Mouse (Mus musculus) midbrain, embryonic 16.5 days (tissue): Measurements from ENCODE around the gene Apc2. TPM values are rescaled to one million over a fixed set of nuclear protein-coding genes. Genes with fewer than 3 reads are reported as not detected.
"Not testable (repeated sequence)": the region's sequence is repeated elsewhere in the genome, so short reads cannot be mapped to it uniquely, and the experiment has no call there.

Source experiments
- ATAC-seq: fragments of 200-750 bp; cut with Nextera tagmentation; 2 replicates; pipeline ENCODE4 v1.8.0; 2017; ENCODE audit warnings: moderate TSS enrichment
- H3K27ac ChIP-seq: fragments of 300-500 bp; sonication (generic); 2 replicates; pipeline ENCODE4 v1.5.1; 2014; ENCODE audit warnings: mild to moderate bottlenecking, low read length, mixed read lengths
- H3K27me3 ChIP-seq: fragments of 300-500 bp; sonication (generic); 2 replicates; pipeline ENCODE4 v1.6.1; 2014; ENCODE audit warnings: low read depth, low read length, mixed read lengths; ENCODE audit not compliant: control insufficient read depth, insufficient read depth
- H3K36me3 ChIP-seq: fragments of 300-500 bp; sonication (generic); 2 replicates; pipeline ENCODE4 v1.6.1; 2014; ENCODE audit warnings: mild to moderate bottlenecking, low read length, moderate library complexity, mixed read lengths; ENCODE audit not compliant: control insufficient read depth, insufficient read depth
- H3K4me1 ChIP-seq: fragments of 300-500 bp; sonication (generic); 2 replicates; pipeline ENCODE4 v1.6.1; 2014; ENCODE audit warnings: mild to moderate bottlenecking, low read length, mixed read lengths; ENCODE audit not compliant: control insufficient read depth, insufficient read depth
- H3K4me2 ChIP-seq: fragments of 300-500 bp; sonication (generic); 2 replicates; pipeline ENCODE4 v1.6.1; 2014; ENCODE audit warnings: mild to moderate bottlenecking, low read length, mixed read lengths
- H3K4me3 ChIP-seq: fragments of 300-500 bp; sonication (generic); 2 replicates; pipeline ENCODE4 v1.5.1; 2014; ENCODE audit warnings: low read depth, mild to moderate bottlenecking, low read length, moderate library complexity, mixed read lengths
- H3K9ac ChIP-seq: fragments of 300-500 bp; sonication (generic); 2 replicates; pipeline ENCODE4 v1.6.1; 2014; ENCODE audit warnings: low read depth, low read length, mixed read lengths
- H3K9me3 ChIP-seq: fragments of 300-500 bp; sonication (generic); replicated peaks from 2 replicates; pipeline ENCODE4 v1.6.1; 2014; ENCODE audit warnings: mild to moderate bottlenecking, low read length, mixed read lengths; ENCODE audit not compliant: control insufficient read depth, poor library complexity, severe bottlenecking
- WGBS: fragments of 180-500 bp; shearing (Covaris S2); extraction: QIAGEN DNeasy Blood & Tissue Kit; methylation state at CpG from one replicate; pipeline ENCODE4 v1.1.7; 2014; 5-methylcytosine and 5-hydroxymethylcytosine counted together
- polyA plus RNA-seq: library from polyadenylated mRNA; unstranded; fragments of >200 nt; fragmentation: Nextera tagmentation; extraction: Ambion mirVana; gene quantifications from 2 replicates; pipeline ENCODE4 v1.2.1, GENCODE M21; 2015

Gene Apc2
- polyA plus RNA-seq, 1 experiment from 2014 or later = 172 TPM

GRCm38 (mm10) chr10:80345929-80346328, 50.2 kb downstream of the Apc2 start:
- Histone ChIP-seq H3K4me1 (peaks cover 12% of the 10 kb centered on the region), H3K27me3 (peaks cover 89% of the 10 kb centered on the region)
- not testable (repeated sequence) for H3K9ac ChIP-seq, H3K36me3 ChIP-seq, H3K9me3 ChIP-seq, H3K4me3 ChIP-seq, ATAC-seq, H3K4me2 ChIP-seq, H3K27ac ChIP-seq
- 75% methylated on average over 5 of the region's 6 CpGs for WGBS

GRCm38 (mm10) chr10:80347514-80347967, 51.8 kb downstream of the Apc2 start:
- Histone ChIP-seq H3K4me1 (peaks cover 6% of the 10 kb centered on the region), H3K4me3 (no peak overlapping the region; the same call in 1 of the 2 replicates), H3K4me2 (no peak overlapping the region), H3K36me3 (no peaks in the 10 kb centered on the region), H3K9ac (no peak overlapping the region), H3K9me3 (no peaks in the 10 kb centered on the region), H3K27ac (no peak overlapping the region), H3K27me3 (peaks cover 82% of the 10 kb centered on the region)
- ATAC-seq = no peak
- 13% methylated on average over 17 of the region's 17 CpGs for WGBS

DNA sequence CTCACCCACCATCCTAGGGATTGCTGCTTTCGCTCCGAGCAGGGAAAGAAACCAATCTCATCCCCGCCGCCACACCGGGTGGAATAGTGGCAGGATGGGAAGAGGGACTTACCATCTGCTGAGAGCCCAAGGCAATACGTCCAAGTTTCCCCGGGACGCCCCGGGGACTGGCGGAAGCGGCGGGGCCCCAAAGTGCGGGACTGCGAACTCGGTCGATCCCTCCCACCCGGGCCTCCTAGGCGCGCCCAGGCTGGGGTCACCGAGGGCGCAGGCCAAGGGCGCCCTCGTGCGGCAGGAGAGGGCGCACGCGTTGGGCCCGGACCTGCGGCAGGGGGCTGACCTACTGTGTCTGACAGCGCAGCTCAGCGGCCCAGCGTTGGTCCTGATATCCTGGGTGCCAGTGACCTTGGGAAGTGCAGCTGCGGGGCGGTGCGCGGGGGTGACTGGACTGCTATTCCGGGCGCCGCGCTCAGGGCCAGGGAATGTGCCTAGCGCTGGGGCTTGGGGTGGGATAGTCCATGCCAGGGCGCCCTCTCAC, 52.5 kb downstream of the Apc2 start, which contains the start of gene Adamtsl5:
Gene Adamtsl5 (minus strand): TSS at position 169 of the 538 bp plus-strand sequence.
- WGBS = under 1% methylated on average over 38 of the region's 42 CpGs
- Histone ChIP-seq H3K36me3 (no peaks in the 10 kb centered on the region), H3K9me3 (no peaks in the 10 kb centered on the region), H3K4me1 (peaks cover under 1% of the 10 kb centered on the region; the same call in 1 of the 2 replicates), H3K27me3 (peaks cover 81% of the 10 kb centered on the region), H3K27ac (no peak within 1 kb of the TSS), H3K4me2 (peak within 1 kb of the TSS; percentile 32; the same call in 1 of the 2 replicates), H3K9ac (no peak within 1 kb of the TSS), H3K4me3 (no peak within 1 kb of the TSS; the same call in 1 of the 2 replicates)
- no peak; the same call in 1 of the 2 replicates for ATAC-seq

DNA sequence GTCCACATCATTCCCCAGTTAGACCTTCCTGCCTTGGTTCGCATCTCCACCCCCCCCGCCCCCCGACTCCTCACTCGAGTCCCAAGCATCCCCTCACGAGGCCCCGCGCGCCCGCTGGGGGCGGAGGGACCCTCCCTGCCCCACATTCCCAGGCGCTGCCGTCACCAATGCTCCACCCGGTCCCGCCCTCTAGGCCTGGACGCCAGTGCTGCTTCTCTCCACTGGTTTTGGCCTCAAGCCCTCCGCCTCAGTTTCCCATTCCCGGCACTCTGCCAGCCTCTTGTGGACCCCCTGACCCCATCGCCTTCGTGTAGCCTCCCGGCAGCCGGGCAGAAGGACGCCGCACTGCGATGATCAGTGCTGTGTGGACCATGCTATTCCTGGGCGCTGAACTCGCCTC, 53.2 kb downstream of the Apc2 start:
- 9% methylated on average over 25 of the region's 26 CpGs for WGBS
- Histone ChIP-seq H3K4me1 (no peaks in the 10 kb centered on the region), H3K27me3 (peaks cover 78% of the 10 kb centered on the region), H3K9me3 (no peaks in the 10 kb centered on the region), H3K4me2 (no peak overlapping the region), H3K27ac (no peak overlapping the region), H3K36me3 (no peaks in the 10 kb centered on the region), H3K4me3 (no peak overlapping the region), H3K9ac (no peak overlapping the region)
- ATAC-seq = no peak

DNA sequence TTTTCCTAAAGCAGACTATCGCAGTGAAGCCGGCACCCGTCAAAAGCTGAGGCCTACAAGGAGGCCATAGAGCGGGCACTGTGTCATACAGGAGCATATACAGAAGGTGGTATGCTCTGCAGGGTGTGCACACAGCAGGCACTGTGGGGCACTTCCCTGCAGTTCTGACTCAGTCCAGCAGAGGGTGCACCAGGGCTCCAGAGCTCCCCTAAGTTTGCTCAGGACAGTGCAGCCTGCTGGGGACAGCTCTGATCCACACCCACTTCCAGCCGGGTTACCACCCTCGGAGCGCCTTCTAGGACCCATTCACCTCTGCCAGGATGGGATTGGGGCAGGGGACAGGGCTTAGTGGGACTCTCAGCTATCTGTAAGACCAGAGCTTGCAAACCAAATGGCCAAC, 54.5 kb downstream of the Apc2 start:
- no peak overlapping the region for H3K4me2 ChIP-seq
- H3K27ac ChIP-seq = no peak overlapping the region
- H3K36me3 ChIP-seq = no peaks in the 10 kb centered on the region
- H3K27me3 ChIP-seq = peaks cover 76% of the 10 kb centered on the region
- 3% methylated on average over 7 of the region's 7 CpGs for WGBS
- ATAC-seq = peak; percentile 69
- no peak overlapping the region for H3K9ac ChIP-seq
- no peaks in the 10 kb centered on the region for H3K9me3 ChIP-seq
- H3K4me3 ChIP-seq = no peak overlapping the region
- no peaks in the 10 kb centered on the region for H3K4me1 ChIP-seq

- no peak overlapping the region for H3K4me3 ChIP-seq
- WGBS = 19% methylated on average over 11 of the region's 11 CpGs
Measured at GRCm38 (mm10) chr10:80351896-80352295, 56.1 kb downstream of the Apc2 start.

DNA sequence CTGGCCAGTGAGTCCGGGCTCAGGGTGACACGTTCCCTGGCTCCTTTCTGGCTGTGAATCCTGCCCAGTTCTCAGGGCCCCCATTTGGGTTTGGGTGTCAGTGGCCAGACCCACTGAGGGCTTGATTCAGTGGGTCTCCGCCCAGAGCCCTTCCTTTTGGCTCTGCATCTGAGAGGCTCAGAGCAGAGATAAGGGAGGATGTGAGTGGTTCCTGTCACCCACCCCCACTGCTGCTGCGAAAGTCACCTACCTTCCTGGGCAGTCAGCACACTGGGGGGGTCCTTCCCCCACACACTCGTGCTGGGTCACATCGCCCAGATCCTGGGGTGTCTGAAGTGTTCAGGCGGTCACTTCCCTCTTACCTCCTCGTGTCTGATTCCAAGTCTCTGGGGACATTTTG, 57.0 kb downstream of the Apc2 start:
- no peak overlapping the region for H3K27ac ChIP-seq
- 62% methylated on average over 8 of the region's 8 CpGs for WGBS
- H3K4me1 ChIP-seq = peaks cover 12% of the 10 kb centered on the region
- no peak overlapping the region for H3K4me3 ChIP-seq
- peaks cover 84% of the 10 kb centered on the region for H3K27me3 ChIP-seq
- no peak overlapping the region for H3K4me2 ChIP-seq
- no peak for ATAC-seq
- no peaks in the 10 kb centered on the region for H3K36me3 ChIP-seq
- H3K9ac ChIP-seq = no peak overlapping the region
- H3K9me3 ChIP-seq = no peaks in the 10 kb centered on the region

More at GRCm38 (mm10) chr10:80351896-80352295, 56.1 kb downstream of the Apc2 start:
- Histone ChIP-seq H3K4me1 (peaks cover 11% of the 10 kb centered on the region), H3K9me3 (no peaks in the 10 kb centered on the region), H3K4me2 (no peak overlapping the region), H3K27ac (no peak overlapping the region), H3K36me3 (no peaks in the 10 kb centered on the region), H3K27me3 (peaks cover 82% of the 10 kb centered on the region), H3K9ac (no peak overlapping the region)
- no peak for ATAC-seq

DNA sequence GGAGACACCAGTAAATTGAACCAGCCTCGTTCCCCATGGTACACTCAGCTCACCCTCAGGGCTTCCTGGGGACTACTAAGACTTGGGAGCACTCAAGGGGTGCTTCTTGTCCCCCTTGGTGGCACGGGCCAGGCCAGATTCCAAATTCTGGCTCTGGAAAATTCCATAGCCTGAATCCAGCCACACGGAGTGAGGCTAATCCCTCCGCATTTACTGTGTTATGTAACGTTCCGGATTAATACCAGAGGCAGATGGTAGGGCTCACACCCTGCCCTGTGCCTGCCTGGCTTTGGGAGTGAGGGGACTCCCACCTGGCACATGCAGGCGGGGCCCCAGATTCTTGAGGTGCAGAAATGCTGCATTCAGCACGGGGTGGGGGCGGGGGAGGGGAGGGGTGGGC, 59.7 kb downstream of the Apc2 start:
- H3K4me2 ChIP-seq = no peak overlapping the region
- peaks cover 69% of the 10 kb centered on the region for H3K27me3 ChIP-seq
- H3K9me3 ChIP-seq = no peaks in the 10 kb centered on the region
- peaks cover 12% of the 10 kb centered on the region for H3K4me1 ChIP-seq
- WGBS = 8% methylated on average over 7 of the region's 9 CpGs
- H3K4me3 ChIP-seq = no peak overlapping the region
- H3K36me3 ChIP-seq = no peaks in the 10 kb centered on the region
- no peak overlapping the region for H3K9ac ChIP-seq
- no peak overlapping the region for H3K27ac ChIP-seq
- ATAC-seq = no peak

GRCm38 (mm10) chr10:80356001-80356682, 60.4 kb downstream of the Apc2 start, which contains the start of gene Plk5:
Plk5 (plus strand) TSS chr10:80356459.
- peak within 1 kb of the TSS; percentile 56 for H3K9ac ChIP-seq
- peak within 1 kb of the TSS; percentile 44 for H3K4me3 ChIP-seq
- peak within 1 kb of the TSS; percentile 71 for H3K4me2 ChIP-seq
- H3K27me3 ChIP-seq = peaks cover 62% of the 10 kb centered on the region
- no peak within 1 kb of the TSS for H3K27ac ChIP-seq
- no peaks in the 10 kb centered on the region for H3K9me3 ChIP-seq
- no peak for ATAC-seq
- H3K4me1 ChIP-seq = peaks cover 12% of the 10 kb centered on the region
- WGBS = under 1% methylated on average over 51 of the region's 53 CpGs
- no peaks in the 10 kb centered on the region for H3K36me3 ChIP-seq
